Mouse (Mus musculus): Measurements from ENCODE around the gene Nap1l4.

Nap1l4 gene

GRCm38 (mm10) chr7:143548976-143549457 lies at the start of gene Nap1l4:
Nap1l4 (minus strand) TSS chr7:143549106.
- DNase-seq (ENCODE audit: low read depth, low spot score), result peak; percentile 95

GRCm38 (mm10) chr7:143594865-143595264 lies 46.0 kb upstream of the Nap1l4 start:
- DNase-seq (ENCODE audit: low read depth, low spot score), result no peak

- no peak for DNase-seq (ENCODE audit: low read depth, low spot score)
Observed at GRCm38 (mm10) chr7:143592255-143592654, 43.3 kb upstream of the Nap1l4 start.

- no peak for DNase-seq (ENCODE audit: low read depth, low spot score)
Observed at GRCm38 (mm10) chr7:143588006-143588405, 39.1 kb upstream of the Nap1l4 start.

- no peak for DNase-seq (ENCODE audit: low read depth, low spot score)
Observed at GRCm38 (mm10) chr7:143587586-143587985, 38.7 kb upstream of the Nap1l4 start.

GRCm38 (mm10) chr7:143583956-143584355 lies 35.0 kb upstream of the Nap1l4 start:
- DNase-seq (ENCODE audit: low read depth, low spot score), result no peak

GRCm38 (mm10) chr7:143583025-143583424 lies 34.1 kb upstream of the Nap1l4 start:
- no peak for DNase-seq (ENCODE audit: low read depth, low spot score)

GRCm38 (mm10) chr7:143575751-143576150 lies 26.8 kb upstream of the Nap1l4 start:
- DNase-seq (ENCODE audit: low read depth, low spot score), result no peak

- peak; percentile 54 for DNase-seq (ENCODE audit: low read depth, low spot score)
Observed at GRCm38 (mm10) chr7:143565648-143566039, 16.7 kb upstream of the Nap1l4 start.

- DNase-seq (ENCODE audit: low read depth, low spot score), result no peak
Observed at GRCm38 (mm10) chr7:143565015-143565647, 16.2 kb upstream of the Nap1l4 start.

GRCm38 (mm10) chr7:143563787-143564186 lies 14.9 kb upstream of the Nap1l4 start:
- DNase-seq (ENCODE audit: low read depth, low spot score), result no peak

GRCm38 (mm10) chr7:143557616-143558015 lies 8.7 kb upstream of the Nap1l4 start:
- no peak for DNase-seq (ENCODE audit: low read depth, low spot score)

GRCm38 (mm10) chr7:143556964-143557610 lies 8.2 kb upstream of the Nap1l4 start:
- no peak for DNase-seq (ENCODE audit: low read depth, low spot score)

GRCm38 (mm10) chr7:143549588-143550220 lies 798 bp upstream of the Nap1l4 start:
- DNase-seq (ENCODE audit: low read depth, low spot score), result no peak

GRCm38 (mm10) chr7:143548231-143548961 lies 510 bp downstream of the Nap1l4 start:
- peak; percentile 51 for DNase-seq (ENCODE audit: low read depth, low spot score)

GRCm38 (mm10) chr7:143546554-143546953 lies 2.4 kb downstream of the Nap1l4 start:
- no peak for DNase-seq (ENCODE audit: low read depth, low spot score)

GRCm38 (mm10) chr7:143544368-143544767 lies 4.5 kb downstream of the Nap1l4 start:
- peak; percentile 26 for DNase-seq (ENCODE audit: low read depth, low spot score)

- no peak for DNase-seq (ENCODE audit: low read depth, low spot score)
Observed at GRCm38 (mm10) chr7:143538671-143539070, 10.2 kb downstream of the Nap1l4 start.

GRCm38 (mm10) chr7:143538229-143538628 lies 10.7 kb downstream of the Nap1l4 start:
- DNase-seq (ENCODE audit: low read depth, low spot score), result peak; percentile 24

GRCm38 (mm10) chr7:143536251-143536650 lies 12.7 kb downstream of the Nap1l4 start:
- DNase-seq (ENCODE audit: low read depth, low spot score), result no peak

GRCm38 (mm10) chr7:143533284-143533683 lies 15.6 kb downstream of the Nap1l4 start:
- peak; percentile 17 for DNase-seq (ENCODE audit: low read depth, low spot score)

GRCm38 (mm10) chr7:143532410-143532809 lies 16.5 kb downstream of the Nap1l4 start:
- no peak for DNase-seq (ENCODE audit: low read depth, low spot score)
